Mouse (Mus musculus): ENCODE data around the gene Pmm2.

The Pmm2 gene

DNA sequence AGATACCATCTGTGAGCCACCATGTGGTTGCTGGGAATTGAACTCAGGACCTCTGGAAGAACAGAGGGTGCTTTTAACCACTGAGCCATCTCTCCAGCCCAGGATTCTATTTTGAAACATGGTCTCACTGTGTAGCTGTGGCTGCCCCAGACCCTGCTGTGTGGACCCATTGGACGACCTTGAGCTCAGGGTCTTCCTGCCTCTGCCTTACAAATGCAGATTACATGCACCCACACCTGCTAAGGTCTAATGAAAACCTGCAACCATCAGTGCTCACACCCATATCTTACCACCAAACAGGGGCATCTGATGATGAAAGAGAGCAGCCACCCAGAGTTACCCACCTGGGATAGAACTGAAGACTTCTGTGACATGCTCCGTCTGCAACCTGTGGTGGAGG, 18.8 kb downstream of the Pmm2 start:
- no peak for DNase-seq (ENCODE audit: low spot score in 2 of 2)

DNA sequence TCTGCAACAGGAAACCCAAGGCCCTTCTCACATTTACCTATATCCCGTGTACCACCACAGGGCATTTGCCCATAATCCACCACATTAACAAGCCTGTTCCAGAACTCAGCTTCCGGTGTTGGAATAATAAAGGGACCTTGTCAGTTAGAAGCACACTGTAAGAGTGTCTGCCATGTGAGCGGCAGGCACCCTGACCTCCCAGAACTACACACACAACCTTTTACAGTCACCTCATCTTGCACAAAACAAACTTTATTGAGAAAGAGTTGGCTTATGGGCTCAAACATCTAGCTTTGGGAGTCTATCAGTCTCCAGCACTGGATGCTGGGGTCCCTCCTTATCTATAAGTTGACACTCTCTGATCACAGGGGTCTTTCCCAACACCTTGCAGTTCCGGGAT, 20.9 kb downstream of the Pmm2 start:
- DNase-seq (ENCODE audit: low spot score in 2 of 2), result no peak

DNA sequence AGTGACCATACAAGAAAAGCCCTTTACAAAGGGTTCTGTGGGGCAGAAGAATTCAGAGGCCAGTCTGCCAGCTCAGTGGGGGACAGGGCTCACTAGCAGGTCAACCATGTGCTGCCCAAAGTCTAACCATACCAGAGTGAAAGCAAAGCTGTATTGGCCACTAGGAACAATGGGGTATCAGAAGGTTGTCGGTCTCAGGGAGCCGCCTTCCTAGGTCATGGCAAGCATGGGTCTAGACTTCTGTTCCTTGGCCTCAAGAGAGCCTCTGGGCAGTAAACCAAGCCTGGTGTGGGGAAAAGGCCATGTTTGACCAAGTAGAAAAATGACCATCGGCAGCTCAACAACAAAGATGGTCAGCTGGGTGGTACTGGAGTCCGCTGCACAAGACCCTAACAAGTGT, 21.3 kb downstream of the Pmm2 start:
- no peak for DNase-seq (ENCODE audit: low spot score in 2 of 2)

DNA sequence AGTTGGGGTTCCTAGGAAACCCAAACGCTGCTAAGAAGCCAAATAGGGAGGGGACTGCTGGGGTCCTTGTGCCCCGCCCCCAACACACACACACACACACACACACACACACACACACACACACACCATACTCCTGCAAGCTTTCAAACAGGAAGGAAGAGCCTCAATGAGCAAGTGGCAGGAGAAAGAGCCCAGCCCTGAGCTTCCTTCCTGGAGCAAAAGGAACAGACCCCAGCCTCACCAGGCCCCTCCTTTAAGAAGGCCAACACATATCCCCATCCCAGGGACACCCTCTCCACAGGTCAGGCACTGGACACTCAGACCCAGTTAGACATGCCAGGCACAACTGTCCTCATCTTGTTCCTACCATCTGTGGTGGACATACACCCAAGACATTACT, 25.5 kb downstream of the Pmm2 start:
- no peak for DNase-seq (ENCODE audit: low spot score in 2 of 2)

DNA sequence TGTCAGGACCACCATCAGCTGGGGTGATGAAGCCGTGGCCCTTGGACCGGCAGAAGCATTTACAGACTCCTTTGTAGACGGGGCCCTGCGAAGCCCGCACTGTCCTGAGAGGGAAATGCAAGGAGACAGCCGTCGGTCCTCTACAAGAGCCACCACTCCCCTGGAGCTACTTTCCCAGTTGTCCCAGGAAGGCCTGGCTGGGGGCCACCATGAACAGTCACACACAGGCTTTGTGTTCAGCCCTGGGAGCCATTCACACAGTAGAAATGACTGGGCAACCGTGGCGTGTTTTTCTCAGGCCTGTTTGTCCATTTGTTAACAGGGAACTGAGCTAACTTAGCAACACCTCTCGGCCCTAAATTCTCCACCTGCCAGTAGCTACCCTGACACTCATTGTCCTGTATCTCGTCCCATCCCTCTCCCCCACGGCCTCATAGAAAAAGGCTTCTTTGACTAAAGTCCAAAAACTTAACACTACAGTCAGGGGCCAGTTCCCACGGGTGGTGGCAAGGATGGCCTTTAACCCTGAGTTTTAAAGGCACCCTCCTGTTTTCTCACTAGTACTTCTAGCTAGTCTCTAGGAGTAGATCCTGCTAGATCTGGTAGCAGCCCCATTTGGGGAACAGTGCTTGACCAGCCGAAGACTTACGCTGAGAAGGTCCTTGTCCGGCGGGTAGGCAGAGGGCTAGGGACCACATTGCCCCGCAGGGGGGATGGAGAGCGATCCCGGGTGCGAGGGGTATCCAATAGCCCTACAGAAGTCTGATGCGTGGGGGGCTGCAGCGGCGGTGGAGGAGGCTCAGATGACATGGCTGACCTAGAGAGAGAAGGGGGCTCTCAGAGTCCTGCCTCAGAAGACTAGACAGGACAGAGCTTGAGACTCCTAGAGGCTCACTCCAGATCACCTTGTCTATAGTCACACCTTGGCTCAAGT, 26.4 kb downstream of the Pmm2 start:
- DNase-seq (ENCODE audit: low spot score in 2 of 2), result no peak

DNA sequence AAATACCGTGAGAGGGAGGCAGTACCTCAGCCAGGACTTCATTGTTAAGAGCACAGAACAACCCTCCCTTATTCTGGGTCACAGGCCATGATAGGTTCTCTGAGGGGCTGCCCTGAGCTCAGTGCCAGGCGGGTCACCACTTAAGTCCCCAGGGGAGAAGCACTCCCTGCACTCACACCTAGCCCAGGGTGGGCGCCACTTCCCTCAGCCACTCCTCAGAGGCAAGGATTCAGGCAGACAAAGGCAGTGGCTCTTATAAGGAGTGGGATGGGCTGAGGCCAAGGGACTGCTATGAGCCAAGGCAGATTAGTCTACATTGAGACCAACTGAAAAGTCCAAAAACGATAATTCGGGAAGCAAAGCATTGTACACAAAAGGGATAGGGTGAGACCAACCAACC, 27.9 kb downstream of the Pmm2 start:
- DNase-seq (ENCODE audit: low spot score in 2 of 2), result no peak

DNA sequence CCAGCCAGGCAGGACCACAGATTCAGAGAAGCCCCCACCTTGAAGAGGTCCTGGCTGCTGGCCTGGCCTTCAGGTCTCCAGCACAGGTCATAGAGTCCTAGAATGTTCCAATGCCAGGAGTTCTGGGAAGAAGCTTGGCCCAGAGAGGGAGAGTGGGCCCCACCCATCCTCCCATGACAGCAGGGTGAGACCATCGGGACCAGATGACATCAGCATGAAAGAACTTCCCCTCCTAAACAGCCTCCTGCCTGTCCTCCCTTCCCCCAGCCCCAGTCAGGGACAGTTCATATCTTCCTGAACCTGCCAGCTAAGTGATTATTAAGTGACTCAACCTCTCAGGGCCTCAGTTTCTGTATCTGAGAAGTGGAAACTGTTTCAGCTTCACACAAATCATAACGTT, 29.0 kb downstream of the Pmm2 start:
- no peak for DNase-seq (ENCODE audit: low spot score in 2 of 2)

DNA sequence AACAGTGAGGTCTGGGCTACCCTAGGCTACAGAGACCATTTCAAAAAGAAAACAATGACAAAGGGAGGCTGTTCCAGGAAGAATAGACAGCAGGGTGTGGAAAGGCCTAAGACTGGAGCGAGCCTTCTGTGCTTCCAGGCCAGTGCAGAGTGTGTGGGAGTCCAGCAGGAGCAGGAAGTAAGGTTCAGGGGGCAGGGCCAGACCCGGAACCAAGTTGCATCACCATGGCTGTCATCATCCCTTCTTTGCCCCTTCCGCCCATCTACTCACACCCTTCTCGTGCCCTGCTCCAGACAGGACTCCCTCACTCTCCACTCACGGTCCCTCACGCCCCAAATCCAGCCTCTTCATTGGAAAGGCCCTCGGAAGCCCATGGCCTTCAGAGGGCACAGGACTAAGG, 29.8 kb downstream of the Pmm2 start:
- DNase-seq (ENCODE audit: low spot score in 2 of 2), result no peak

DNA sequence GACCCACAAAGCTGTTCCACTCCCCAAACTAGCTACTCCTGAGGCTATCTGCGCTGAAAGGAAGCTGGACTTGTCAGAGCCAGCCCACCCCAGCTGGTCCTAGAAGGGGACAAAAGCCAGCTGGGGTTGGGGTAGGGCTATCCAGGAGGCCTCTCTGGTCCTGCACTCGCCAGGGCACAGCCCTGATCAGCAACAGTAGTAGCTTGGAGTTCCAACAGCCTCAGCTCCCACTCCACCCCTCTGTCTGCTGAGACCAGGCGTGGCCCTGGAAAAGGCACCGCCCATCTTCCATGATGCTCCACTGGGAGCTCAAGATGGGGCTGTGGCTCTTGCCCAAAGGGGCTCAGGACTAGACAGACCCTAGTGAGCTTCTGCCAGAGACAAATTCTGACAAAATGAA, 30.3 kb downstream of the Pmm2 start:
- DNase-seq (ENCODE audit: low spot score in 2 of 2), result no peak

DNA sequence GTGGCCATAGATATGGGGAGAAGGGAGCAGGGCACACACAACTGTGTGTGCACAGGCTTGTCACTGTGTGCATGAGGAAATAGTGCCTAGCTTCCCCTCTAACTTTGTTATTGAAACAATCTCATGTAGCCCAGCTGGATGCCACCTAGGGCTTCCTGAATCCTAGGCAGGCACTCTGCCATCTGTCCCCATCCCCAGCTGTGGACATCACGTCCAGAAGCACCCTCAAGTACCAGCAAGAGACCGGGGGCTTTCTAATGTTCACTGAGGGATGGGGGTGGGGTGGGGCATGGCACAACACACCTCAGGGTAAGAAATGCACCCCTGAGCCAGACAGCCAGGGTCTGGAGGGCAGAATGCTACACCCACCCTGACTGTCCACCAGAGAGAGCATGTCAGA, 30.9 kb downstream of the Pmm2 start:
- no peak for DNase-seq (ENCODE audit: low spot score in 2 of 2)

DNA sequence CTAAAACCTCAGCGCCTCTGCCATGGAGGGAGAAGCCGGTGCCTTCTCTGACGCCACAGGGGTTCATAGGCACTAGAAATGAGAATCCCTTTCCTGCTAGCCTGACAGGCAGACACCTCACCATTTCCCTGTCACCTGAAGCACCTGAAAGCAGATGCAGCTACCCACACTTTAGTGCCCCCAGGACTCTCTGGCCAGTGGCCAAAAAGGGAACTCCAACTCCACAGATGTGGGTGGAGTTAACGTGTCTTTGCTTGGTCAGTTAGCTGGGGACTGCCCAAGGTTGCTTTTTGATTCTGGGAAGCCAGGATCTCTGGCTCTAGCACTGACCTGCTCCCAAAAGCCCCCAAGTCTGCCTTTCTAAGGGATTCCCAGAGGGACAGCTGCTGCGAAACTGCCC, 32.0 kb downstream of the Pmm2 start:
- DNase-seq (ENCODE audit: low spot score in 2 of 2), result no peak

DNA sequence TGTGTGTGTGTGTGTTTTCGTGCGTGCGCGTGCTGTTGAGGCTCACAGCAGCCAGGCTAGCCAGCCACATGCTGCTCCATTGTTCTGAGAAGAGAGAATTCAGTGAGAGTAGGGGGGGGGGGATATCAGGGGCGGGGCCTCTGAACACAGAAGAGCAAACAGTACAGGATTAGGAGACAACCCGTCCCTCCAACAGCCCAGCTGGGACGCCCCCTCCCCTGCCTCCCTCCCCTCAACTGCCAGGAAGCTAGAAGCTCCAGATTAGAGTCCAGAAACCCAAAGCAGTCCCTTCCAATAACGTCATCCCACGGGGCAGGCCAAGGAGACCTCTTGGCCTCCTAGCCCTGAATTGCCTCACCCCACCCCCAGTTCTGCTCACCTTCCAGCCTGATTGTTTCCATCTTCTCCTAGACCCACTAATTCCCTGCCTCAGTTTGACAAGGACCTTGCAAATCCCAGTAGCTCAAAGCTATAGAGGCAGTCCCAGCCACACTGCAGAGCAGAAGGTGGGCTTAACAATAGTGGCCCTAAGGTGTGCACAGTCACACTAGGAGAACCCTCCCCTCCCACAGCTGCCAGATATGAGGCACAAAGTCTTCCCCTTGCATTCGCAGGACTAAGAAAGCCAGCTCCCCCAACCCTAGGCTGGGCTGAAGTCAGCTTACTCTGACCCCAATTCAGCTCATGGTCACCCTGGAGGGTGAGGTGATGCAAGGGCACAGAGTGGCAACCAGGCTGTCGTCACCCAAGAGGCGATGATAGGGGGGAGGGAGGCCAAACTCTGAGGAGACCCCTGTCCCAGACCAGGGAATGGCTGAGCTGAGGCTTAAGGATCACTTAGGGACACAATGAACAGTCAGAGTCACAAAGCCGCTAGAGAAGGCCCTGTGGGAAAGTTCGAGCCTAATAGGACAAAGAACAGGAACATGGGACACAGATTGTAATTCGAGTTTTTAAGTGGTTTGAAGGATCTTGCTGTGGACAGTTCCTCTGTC, 32.9 kb downstream of the Pmm2 start:
- DNase-seq (ENCODE audit: low spot score in 2 of 2), result no peak

DNA sequence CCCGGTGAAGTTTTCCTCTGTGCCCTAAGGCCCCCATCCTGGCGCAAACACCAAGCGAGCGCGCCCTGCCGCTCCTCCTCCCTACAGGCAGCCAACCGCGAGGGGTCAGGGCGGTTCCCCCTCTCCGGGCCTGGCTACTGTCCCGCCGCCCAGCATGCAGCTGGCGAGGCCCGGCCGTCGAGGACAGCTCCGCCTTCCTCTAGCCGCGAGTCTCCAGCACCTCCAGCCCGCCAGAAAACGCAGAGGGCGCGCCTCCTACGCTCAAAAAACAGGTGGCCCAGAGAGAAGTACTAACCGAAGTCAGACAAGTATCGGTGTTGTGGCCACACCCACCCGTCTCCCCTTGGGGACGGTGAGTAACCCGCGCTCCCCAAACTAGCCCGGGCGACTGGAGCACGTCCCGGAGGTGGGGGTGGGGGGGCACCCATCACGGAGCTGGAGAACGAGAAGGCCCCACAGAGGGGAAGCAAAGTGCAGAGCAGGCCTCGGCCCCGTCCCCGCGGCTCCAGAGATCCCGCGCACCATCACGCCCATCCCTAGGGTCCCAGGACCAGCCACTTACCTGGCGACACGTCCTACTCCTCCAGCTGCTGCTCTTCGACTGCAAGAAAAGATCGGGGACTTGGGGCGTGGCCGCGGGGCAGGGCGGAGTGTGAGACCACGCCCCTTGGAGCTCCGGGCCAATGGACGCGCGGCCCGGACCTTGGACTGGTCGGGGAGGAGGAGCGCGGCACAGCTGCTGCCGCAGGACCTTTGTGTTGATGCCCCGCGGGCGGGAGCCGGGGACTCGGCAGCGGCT, 34.3 kb downstream of the Pmm2 start, which contains the start of gene Carhsp1:
TSS of gene Carhsp1 (minus strand) at position 605 of the 799 bp plus-strand sequence.
- peak; percentile 76 to 87 for DNase-seq (ENCODE audit: low spot score in 2 of 2)

DNA sequence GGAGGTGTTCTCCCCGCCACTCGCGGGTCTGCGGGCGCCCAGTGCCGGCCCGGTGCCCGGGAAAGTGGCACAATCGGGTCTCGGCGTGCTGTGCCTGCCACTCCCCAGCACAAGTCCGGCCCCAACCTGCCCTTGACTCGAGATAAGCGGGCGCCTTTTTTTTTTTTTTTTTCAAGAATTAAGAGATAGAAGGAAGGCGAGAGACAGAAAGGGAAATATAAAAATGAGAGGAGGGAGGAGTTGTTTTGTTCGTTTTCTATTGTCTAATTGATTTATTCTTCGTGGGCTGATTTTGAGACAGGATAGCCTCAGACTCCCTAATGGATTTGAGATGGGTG, 34.8 kb downstream of the Pmm2 start:
- DNase-seq (ENCODE audit: low spot score in 2 of 2), result no peak

DNA sequence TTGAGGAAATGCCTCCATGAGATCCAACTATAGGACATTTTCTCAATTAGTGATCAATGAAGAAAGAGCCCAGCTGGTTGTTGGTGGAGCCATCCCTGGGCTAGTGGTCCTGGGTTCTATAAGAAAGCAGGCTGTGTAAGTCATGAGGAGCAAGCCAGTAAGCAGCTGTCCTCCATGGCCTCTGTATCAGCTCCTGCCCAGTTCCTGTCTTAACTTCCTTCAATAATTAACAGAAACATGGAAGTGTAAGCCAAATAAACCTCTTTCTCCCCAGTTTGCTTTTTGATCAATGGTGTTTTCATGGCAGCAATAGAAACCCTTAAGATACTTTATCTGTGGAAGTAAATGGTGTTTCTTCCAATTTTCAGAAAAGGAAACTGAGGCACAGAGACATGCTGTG, 35.3 kb downstream of the Pmm2 start:
- DNase-seq (ENCODE audit: low spot score in 2 of 2), result no peak

DNA sequence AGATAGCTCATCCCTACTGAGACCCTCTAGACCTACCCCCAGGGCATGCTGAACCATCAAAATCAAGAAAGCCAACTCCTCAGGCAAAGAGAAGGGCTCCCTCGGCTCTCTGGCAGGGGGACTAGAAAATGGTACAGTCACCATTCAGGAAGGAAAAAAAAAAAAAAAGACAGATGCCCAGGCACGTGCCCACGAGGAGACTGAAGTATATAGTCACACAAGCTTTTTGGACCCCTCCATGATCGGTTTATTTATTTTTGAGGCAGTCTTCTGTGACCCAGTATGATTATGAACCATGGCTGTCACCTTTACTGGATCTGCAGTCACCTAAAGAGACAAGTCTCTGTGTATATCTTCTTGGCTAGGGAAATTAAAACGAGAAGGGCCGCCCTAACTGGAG, 35.9 kb downstream of the Pmm2 start:
- no peak for DNase-seq (ENCODE audit: low spot score in 2 of 2)

DNA sequence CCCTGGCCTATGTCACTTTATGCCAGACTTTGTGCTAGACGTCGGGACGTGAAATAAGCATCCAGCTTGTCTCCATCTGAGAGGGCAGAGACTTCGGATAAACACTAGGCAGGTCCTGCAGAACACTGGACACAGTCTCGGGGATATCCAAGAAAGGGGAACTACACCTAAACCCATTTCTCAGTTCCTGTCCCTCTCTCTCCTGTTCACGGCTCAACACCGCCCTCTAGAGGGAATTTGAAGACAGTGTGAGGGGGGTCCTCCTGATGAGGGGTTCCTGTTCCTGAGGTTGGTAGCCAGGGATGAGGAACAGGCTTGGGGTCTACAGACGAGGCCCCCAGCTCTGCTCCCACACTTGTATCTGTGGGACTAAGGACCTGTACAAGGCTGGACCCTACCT, 36.7 kb downstream of the Pmm2 start:
- peak in 1 of 2 experiments; percentile 40 for DNase-seq (ENCODE audit: low spot score in 2 of 2)

DNA sequence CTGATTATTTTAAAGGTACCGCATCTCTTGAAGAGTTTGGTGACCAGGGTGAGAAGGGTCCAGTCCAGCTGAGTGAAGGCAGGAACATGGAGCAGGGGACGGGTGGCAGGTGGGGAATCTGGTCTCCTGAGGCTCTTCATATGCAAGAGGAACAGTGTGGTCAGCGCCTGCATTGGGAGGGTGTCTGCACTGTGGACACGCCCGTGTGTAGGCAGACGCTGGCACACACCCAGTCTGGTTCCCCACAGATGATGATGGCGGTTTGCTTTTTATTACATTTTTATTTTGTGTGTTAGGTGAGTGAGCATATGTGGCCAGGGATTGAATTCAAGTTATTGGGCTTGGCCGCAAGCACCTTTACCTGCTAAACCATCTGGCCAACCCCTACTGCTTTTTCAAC, 38.1 kb downstream of the Pmm2 start:
- DNase-seq (ENCODE audit: low spot score in 2 of 2), result no peak

DNA sequence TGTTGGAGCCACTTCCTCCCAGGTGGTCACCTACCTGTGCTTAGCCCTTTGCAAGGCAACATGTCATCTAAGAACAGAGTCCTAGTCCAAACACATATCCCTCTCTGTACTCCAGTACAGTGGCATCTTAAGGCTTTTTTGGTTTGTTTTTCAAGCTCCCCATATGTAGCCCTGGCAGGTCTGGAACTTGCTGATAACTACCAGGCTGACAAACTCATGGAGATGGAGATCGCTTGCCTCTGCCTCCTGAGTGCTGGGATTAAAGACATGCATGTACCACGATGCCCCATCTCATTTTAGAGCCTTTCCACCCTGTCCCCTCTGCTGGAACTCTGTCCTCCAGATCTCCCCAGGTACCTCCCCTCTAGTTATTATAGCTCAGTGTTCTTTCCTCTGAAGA, 38.8 kb downstream of the Pmm2 start:
- no peak for DNase-seq (ENCODE audit: low spot score in 2 of 2)

DNA sequence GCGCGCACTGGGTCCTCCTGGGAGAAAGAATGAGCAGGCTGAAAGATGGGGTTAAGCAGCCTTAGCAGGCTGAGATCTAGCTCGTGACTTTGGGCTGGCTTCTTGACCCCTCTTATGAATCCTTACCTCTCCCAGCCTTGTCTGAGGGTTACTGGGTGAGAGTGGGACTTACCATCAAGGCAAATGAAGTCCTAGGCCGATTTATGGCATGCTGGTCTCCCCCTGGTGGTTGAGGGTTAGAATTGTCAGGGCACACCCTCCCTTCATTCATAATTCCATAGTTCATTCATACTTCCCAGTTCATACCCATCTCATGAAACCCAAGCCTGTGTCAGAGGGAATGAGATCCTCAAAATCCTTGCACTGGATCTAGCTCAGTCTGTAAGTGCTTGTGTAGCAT, 39.3 kb downstream of the Pmm2 start:
- peak in 1 of 2 experiments; percentile 39 for DNase-seq (ENCODE audit: low spot score in 2 of 2)

DNA sequence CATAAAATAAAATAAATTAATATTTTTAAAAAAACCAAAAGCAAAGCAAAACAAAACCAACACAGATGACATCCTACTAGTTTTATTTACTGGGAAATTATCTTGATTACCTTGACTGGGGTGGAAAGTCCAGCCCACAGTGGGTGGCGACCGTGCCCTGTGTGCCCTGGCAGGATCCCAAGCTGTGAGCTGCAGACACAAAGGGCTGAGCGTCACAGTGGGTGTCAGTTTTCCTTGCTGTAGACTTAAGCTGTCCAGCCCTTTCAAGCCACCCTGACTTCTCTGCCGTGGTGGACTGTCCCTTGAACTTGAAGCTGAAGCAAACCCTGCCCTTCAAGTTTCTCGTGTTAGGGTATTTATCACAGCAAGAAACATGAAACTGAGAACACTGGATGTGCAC, 40.6 kb downstream of the Pmm2 start:
- no peak for DNase-seq (ENCODE audit: low spot score in 2 of 2)

DNA sequence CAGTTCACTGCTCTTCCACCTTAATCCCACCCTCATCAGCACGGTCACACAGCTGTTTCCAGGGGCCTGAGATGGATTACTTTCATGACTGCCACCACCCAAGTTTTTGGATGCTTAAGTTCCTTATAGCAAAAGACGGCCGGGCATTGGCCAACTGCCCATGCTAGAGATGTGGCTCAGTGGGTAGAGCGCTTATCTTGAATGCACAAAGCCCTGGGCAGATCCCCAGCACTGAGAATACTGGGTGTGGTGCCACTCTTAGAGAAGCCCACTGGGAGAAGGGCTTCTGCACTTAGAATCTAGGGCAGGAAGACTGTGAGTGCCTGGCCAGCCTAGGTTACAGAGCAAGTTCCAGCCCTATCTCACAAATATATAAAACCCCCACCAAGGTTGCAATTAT, 41.2 kb downstream of the Pmm2 start:
- DNase-seq (ENCODE audit: low spot score in 2 of 2), result no peak
